Mouse (Mus musculus): ENCODE results near the gene Nup205.

The Nup205 gene

GRCm38 (mm10) chr6:35279306-35279705 lies 102.1 kb downstream of the Nup205 start:
- DNase-seq (ENCODE audit: low read depth, low spot score): no peak

- DNase-seq (ENCODE audit: low read depth, low spot score): peak; percentile 75
These were observed 111.0 kb downstream of the Nup205 start for GRCm38 (mm10) chr6:35288114-35288761.

GRCm38 (mm10) chr6:35288920-35289319 lies 111.7 kb downstream of the Nup205 start:
- peak; percentile 47 for DNase-seq (ENCODE audit: low read depth, low spot score)

DNA sequence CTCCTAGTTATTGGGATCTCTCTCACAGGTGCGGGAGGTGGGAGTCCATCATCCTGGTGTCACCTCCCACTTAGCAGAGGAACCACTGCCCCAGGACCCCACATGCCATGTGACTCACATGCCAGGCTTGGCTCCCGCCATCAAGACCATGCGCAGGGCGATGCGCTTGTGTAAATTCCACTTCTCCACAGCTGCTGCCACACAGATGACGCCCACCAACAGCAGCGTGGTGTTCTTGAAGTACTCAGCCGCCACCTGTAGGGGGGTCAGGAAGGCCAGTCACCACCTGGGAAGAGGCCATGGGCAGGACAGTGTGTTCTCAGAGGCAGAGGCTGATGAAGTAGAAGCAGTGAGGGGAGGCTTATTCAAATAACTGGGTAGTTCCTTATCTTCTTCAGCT lies 112.5 kb downstream of the Nup205 start:
- DNase-seq (ENCODE audit: low read depth, low spot score): no peak

DNA sequence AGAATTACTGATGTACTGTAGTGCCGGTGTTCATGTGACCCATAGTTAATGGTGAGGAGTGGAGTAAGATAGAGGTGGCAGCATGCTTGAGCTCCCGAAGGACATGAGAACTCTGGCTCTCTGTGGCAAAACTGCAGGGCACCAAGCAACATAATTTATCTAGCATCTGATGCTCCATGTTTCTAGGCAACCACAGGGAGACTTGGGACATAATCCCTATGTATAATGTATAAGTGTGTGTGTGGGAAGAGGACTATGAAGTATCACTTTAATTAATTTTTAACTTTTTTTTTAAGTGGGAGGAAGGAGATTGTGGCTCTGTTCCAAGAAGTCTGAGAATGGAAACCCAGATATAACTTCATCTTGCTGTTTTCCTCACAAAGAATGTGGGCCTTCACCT lies 117.7 kb downstream of the Nup205 start:
- peak; percentile 48 for DNase-seq (ENCODE audit: low read depth, low spot score)

- peak; percentile 34 for DNase-seq (ENCODE audit: low read depth, low spot score)
These were observed 119.8 kb downstream of the Nup205 start for GRCm38 (mm10) chr6:35297001-35297400.

Measured in brain, adult 2 months (tissue).